Mouse (Mus musculus): ENCODE results near the gene Ypel4. TPM values are rescaled to one million over a fixed set of nuclear protein-coding genes. Genes with fewer than 3 reads are reported as not detected.

Ypel4 gene
- polyA plus RNA-seq, 1 experiment from 2014 or later, result 16.2 TPM

DNA sequence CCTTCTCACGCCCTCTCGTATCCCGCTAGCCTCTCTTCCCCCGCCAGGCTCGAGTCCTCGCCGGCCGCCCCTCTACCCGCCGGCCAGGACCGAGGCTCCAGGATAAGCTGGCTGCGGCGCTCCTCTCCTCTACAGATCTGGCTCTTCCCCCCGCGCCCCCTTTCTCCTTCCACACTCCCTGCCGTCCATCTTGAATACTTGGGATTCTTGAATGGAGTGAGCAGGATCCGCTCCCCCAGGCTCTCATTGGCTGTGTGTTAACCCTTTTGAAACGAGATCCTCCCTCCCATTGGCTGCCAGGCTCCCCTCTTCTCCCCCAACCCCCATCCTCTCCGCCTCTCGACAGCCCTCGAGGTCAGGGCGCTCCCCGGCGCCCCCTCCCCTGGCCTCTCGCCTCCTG lies 9.7 kb downstream of the Ypel4 start, which contains the start of gene Gm19426:
Gene Gm19426, minus strand, starts transcription at position 95 of the 400 bp plus-strand sequence.
- H3K4me2 ChIP-seq, result peak within 1 kb of the TSS; percentile 88
- ATAC-seq (ENCODE audit: low FRiP score), result peak; percentile 94
- WGBS, result under 1% methylated on average over 25 of the region's 25 CpGs
- H3K36me3 ChIP-seq, result no peaks in the 10 kb centered on the region
- no peaks in the 10 kb centered on the region for H3K27me3 ChIP-seq (replicated peaks)
- peaks cover 49% of the 10 kb centered on the region for H3K4me1 ChIP-seq
- peak within 1 kb of the TSS; percentile 90 for H3K4me3 ChIP-seq (replicated peaks)
- peak within 1 kb of the TSS; percentile 98 for H3K27ac ChIP-seq (replicated peaks)
- no peaks in the 10 kb centered on the region for H3K9me3 ChIP-seq (replicated peaks)
- H3K9ac ChIP-seq (replicated peaks), result peak within 1 kb of the TSS; percentile 97

DNA sequence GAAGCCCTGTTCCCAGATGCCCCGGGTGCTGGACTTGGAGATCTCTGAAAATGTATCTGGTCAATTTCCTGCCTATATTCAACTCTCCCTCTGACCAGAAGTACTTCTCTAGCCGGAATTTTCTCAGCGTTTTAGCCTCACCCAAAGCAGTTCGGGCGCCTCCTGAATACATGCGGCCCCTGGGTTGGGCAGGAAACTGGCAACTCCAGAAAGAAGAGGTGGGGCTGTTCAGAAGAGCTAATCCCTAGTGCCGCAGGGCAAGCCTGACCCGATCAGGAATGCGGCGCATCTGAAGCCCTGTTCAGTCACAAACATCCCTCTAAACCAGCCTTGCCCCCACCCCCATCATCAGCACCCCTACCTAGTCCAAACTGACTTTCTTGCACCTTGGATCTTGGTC lies 10.3 kb downstream of the Ypel4 start:
- whole genome bisulfite sequencing, result 3% methylated on average over 10 of the region's 10 CpGs
- ATAC-seq (ENCODE audit: low FRiP score), result peak; percentile 18
- H3K9ac ChIP-seq (replicated peaks), result peak overlapping the region; percentile 97
- H3K27ac ChIP-seq (replicated peaks), result peak overlapping the region; percentile 98
- no peaks in the 10 kb centered on the region for H3K9me3 ChIP-seq (replicated peaks)
- H3K4me2 ChIP-seq, result peak overlapping the region; percentile 88
- H3K36me3 ChIP-seq, result no peaks in the 10 kb centered on the region
- peaks cover 43% of the 10 kb centered on the region for H3K4me1 ChIP-seq
- no peaks in the 10 kb centered on the region for H3K27me3 ChIP-seq (replicated peaks)
- peak overlapping the region; percentile 90 for H3K4me3 ChIP-seq (replicated peaks)

DNA sequence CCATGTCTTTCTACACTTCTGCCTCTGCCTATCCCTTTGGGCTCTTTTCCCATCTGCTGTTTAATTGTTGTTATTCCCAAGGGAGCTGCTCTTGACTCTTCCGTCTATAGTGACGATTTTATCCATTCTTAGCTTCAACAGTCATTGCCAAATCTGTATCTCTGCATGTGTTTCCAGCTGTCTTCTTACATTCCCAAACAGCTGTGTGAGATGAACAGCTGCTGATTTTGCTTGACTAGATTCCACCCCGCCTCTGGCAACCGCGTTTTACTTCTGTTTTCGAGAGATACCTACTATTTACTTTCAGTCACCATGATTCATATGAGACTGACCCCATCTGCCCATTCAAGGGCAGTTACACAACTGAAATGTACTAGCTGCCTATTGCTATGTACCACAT lies 16.3 kb downstream of the Ypel4 start:
- Histone ChIP-seq H3K27me3 (replicated peaks) (no peaks in the 10 kb centered on the region), H3K36me3 (no peaks in the 10 kb centered on the region), H3K27ac (replicated peaks) (no peak overlapping the region), H3K9me3 (replicated peaks) (no peaks in the 10 kb centered on the region), H3K4me2 (no peak overlapping the region), H3K4me1 (no peaks in the 10 kb centered on the region), H3K4me3 (replicated peaks) (no peak overlapping the region), H3K9ac (replicated peaks) (no peak overlapping the region)
- WGBS, result 53% methylated on average over 6 of the region's 6 CpGs
- no peak for ATAC-seq (ENCODE audit: low FRiP score)

DNA sequence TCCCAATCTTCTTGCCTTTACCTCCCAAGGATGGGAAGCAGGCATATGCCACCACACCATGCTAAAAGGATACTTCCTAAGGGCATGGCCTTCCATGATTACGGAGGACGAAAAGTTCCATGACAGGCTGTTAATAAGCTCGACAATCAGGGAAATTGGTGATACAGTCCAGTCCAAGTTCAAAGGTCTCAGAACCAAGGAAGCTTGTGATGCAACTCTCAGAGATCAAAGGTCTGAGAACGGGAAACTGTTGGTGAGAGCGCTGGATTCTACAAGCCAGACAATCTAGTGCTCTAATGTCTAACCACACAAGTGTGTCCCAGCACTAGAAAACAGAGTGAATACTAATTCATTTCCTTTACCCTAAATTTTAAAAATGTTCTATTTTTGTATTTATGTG lies 22.4 kb downstream of the Ypel4 start:
- Histone ChIP-seq H3K27me3 (replicated peaks) (no peaks in the 10 kb centered on the region), H3K4me3 (replicated peaks) (no peak overlapping the region), H3K4me1 (no peaks in the 10 kb centered on the region), H3K9ac (replicated peaks) (no peak overlapping the region), H3K4me2 (no peak overlapping the region), H3K36me3 (no peaks in the 10 kb centered on the region), H3K9me3 (replicated peaks) (no peaks in the 10 kb centered on the region), H3K27ac (replicated peaks) (no peak overlapping the region)
- 88% methylated on average over 5 of the region's 5 CpGs for WGBS
- ATAC-seq (ENCODE audit: low FRiP score), result no peak

DNA sequence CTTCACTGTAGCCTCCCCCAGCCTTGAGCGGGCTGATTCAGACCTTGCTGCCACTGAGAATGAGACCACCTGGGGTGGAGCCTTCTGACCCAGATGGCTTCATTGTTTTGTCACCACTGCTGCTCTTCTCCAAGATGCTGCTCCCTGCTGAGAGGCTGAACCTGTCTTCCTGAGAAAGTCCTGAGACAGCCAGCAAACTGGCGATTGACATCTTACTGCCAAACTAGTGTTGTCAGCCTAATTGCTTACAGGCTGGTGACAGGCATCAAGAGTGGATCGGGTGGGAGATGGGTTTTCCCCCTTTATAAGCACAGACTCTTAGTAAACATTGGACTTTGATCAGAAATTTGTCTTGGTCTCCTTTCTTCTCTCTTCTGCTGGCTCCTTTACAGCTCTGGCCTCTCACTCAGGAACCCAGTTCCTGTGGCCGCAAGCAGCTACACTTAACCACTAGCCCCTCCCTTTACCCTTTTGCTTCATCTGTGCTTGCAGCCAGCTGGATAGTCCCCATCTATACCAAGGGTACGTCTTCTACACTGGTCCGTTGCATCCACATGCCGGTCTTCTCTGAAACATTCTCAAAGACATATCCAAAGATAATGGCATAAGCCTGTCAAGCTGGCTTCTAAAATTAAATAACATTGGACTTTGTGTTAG lies 23.3 kb downstream of the Ypel4 start:
- H3K27ac ChIP-seq (replicated peaks), result no peak overlapping the region
- H3K4me1 ChIP-seq, result no peaks in the 10 kb centered on the region
- no peaks in the 10 kb centered on the region for H3K9me3 ChIP-seq (replicated peaks)
- H3K36me3 ChIP-seq, result no peaks in the 10 kb centered on the region
- H3K4me2 ChIP-seq, result no peak overlapping the region
- no peak for ATAC-seq (ENCODE audit: low FRiP score)
- WGBS, result 60% methylated on average over 7 of the region's 7 CpGs
- H3K27me3 ChIP-seq (replicated peaks), result no peaks in the 10 kb centered on the region
- no peak overlapping the region for H3K9ac ChIP-seq (replicated peaks)
- no peak overlapping the region for H3K4me3 ChIP-seq (replicated peaks)

DNA sequence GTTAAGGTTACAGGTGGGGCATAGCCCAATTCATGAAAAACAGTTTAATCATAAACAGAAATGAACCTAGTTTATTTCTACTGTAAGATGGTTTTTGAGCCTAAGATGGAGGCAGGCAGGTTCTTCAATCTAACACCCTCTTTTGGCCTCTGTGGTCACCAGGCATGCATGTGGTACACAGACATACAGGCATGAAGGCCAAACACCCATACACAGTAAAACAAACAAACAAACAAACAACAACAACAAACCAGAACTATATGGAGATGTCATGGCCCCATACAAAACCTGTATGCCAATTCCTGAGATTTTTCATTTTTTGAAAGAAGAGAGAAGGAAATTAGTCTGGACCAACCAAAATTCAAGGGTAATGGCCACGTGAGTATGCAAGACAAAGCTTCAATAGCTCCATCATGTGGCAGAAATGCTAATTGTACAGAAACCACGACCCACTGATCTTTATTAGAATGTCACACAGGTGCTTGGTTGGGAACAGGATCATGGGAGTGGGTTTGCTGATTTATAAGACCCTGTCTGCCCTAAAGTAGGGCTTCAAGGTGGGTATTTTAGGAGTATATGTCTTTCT lies 24.8 kb downstream of the Ypel4 start:
- Histone ChIP-seq H3K4me2 (no peak overlapping the region), H3K27me3 (replicated peaks) (no peaks in the 10 kb centered on the region), H3K9me3 (replicated peaks) (no peaks in the 10 kb centered on the region), H3K36me3 (no peaks in the 10 kb centered on the region), H3K27ac (replicated peaks) (no peak overlapping the region), H3K4me3 (replicated peaks) (no peak overlapping the region), H3K4me1 (no peaks in the 10 kb centered on the region), H3K9ac (replicated peaks) (no peak overlapping the region)
- ATAC-seq (ENCODE audit: low FRiP score), result peak; percentile 24; the same call in 1 of the 2 replicates
- 0% methylated on average over 2 of the region's 2 CpGs for WGBS

DNA sequence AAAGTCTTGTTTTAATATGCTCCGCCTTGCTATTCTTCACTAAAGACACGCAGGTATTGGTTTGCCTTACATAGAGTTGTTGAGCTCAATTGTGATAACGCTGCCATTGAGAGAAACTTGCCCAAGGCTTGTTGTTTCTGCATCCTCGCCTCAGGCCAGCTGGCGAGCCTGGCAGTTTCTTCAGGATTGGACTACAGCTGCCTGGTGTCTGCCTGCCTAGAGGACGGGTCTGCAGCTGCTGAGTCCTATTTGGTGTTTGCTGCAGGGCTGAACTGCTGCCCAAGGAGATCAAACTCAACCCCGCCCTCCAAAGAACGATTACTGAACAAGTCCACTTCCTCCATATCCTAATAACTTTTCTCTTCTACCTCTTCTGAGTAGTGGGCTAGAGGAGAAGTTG lies 26.9 kb downstream of the Ypel4 start:
- ATAC-seq (ENCODE audit: low FRiP score), result no peak
- Histone ChIP-seq H3K27ac (replicated peaks) (no peak overlapping the region), H3K4me1 (no peaks in the 10 kb centered on the region), H3K9me3 (replicated peaks) (no peaks in the 10 kb centered on the region), H3K9ac (replicated peaks) (no peak overlapping the region), H3K27me3 (replicated peaks) (no peaks in the 10 kb centered on the region), H3K4me2 (no peak overlapping the region), H3K4me3 (replicated peaks) (no peak overlapping the region), H3K36me3 (no peaks in the 10 kb centered on the region)
- WGBS, result 72% methylated on average over 8 of the region's 8 CpGs

DNA sequence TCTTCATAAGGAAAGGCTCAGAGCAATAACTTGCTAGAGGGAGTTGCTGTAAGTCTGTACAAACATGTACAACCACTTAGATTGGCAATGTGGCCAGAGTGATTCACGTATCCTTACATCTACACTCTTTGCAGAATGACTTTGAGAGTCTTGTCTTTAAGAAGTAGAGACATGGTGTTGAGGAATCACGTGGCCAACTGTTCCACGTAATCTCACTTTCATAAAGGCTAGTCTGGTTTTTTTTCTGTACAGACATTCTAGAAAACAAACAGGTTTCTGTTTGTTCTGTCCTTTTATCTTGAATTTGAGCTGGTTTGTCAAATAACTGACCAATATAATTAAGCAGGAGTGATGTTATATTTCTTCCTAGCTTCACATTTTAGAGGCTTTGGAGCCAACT lies 27.5 kb downstream of the Ypel4 start:
- no peak overlapping the region for H3K27ac ChIP-seq (replicated peaks)
- H3K4me1 ChIP-seq, result no peaks in the 10 kb centered on the region
- no peak overlapping the region for H3K4me3 ChIP-seq (replicated peaks)
- WGBS, result 91% methylated on average over 3 of the region's 3 CpGs
- no peaks in the 10 kb centered on the region for H3K27me3 ChIP-seq (replicated peaks)
- no peak for ATAC-seq (ENCODE audit: low FRiP score)
- H3K9ac ChIP-seq (replicated peaks), result no peak overlapping the region
- H3K4me2 ChIP-seq, result no peak overlapping the region
- no peaks in the 10 kb centered on the region for H3K36me3 ChIP-seq
- no peaks in the 10 kb centered on the region for H3K9me3 ChIP-seq (replicated peaks)

DNA sequence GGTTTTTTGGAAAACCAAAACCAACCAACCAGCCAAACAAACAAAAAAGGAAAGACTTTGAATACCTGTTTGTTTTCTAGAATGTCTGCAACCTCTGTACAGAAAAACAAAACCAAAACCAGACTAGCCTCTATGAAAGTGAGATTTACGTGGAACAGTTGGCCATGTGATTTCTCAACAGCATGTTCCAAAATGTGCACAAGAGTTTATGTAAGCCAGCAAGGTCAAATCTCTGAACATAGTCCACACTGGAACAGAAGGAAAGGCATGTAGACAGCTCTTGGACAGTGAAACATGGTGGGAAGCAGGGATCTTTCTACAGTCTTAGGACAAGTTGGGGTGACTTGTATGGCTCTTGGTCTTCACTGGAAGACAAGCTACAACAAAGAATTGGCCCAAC lies 28.0 kb downstream of the Ypel4 start:
- Histone ChIP-seq H3K27ac (replicated peaks) (no peak overlapping the region), H3K4me2 (no peak overlapping the region), H3K9ac (replicated peaks) (no peak overlapping the region), H3K4me3 (replicated peaks) (no peak overlapping the region), H3K36me3 (no peaks in the 10 kb centered on the region), H3K9me3 (replicated peaks) (no peaks in the 10 kb centered on the region), H3K4me1 (no peaks in the 10 kb centered on the region), H3K27me3 (replicated peaks) (no peaks in the 10 kb centered on the region)
- WGBS, result 95% methylated on average over 1 of the region's 1 CpGs
- ATAC-seq (ENCODE audit: low FRiP score), result no peak

DNA sequence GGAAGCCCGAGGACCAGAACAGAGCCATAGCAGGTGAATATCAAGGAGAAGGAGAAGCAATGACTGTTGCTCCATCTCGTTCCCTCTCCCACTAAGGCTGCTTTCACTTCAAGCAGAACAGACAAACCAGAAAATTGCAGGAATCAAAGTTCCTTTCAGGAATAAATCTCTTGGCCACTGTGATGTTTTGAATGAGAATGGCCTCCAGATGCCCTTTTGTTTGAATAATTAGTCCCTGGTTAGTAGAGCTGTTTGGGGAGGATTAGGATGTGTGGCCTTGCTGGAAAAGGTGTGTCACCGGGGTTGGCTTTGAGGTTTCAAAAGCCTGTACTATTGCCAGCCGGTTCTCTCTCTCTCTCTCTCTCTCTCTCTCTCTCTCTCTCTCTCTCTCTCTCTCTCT lies 28.4 kb downstream of the Ypel4 start:
- WGBS, result 41% methylated on average over 4 of the region's 4 CpGs
- Histone ChIP-seq H3K4me1 (no peaks in the 10 kb centered on the region), H3K4me2 (no peak overlapping the region), H3K36me3 (no peaks in the 10 kb centered on the region), H3K4me3 (replicated peaks) (no peak overlapping the region), H3K27ac (replicated peaks) (no peak overlapping the region), H3K9ac (replicated peaks) (no peak overlapping the region), H3K9me3 (replicated peaks) (no peaks in the 10 kb centered on the region), H3K27me3 (replicated peaks) (no peaks in the 10 kb centered on the region)
- ATAC-seq (ENCODE audit: low FRiP score), result no peak

DNA sequence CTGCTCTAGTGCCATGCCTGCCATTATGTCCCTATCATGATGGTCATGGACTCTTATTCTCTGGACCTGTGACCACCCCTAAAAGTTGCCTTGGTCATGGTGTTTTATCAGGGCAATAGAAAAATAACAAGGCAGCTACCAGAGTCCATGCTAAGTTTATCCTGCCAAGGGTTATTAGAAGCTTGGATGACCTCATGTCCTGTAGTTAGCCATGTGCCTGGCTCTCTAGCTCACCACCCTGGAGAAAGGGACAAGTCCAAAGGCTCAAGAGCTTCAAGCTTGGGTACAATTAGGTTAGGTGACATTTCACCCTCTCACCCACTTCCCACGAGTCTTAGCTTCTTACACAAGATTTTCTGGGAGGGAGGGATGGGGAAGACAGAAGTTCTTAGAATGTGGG lies 29.0 kb downstream of the Ypel4 start:
- H3K27me3 ChIP-seq (replicated peaks), result no peaks in the 10 kb centered on the region

DNA sequence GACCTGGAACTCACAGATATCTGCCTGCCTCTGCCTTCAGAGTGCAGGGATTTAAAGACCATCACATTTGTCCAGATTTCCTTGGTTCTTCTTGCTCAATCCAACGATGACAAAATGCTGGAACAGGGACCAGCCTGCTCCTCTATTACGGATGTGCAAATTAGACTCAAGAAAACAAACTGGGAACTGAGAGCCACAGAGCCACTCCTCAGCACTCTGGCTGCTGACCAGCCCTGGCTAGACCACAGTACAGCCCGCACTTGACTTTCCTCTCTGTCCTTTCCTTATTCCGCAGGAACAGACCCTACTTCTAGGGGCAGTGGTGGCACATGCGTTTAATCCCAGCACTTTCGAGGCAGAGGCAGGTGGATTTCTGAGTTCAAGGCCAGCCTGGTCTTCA lies 36.6 kb downstream of the Ypel4 start:
- no peaks in the 10 kb centered on the region for H3K27me3 ChIP-seq (replicated peaks)
- no peak overlapping the region for H3K4me3 ChIP-seq (replicated peaks)
- no peak overlapping the region for H3K9ac ChIP-seq (replicated peaks)
- no peak overlapping the region for H3K27ac ChIP-seq (replicated peaks)
- H3K4me1 ChIP-seq, result peaks cover 10% of the 10 kb centered on the region
- no peak for ATAC-seq (ENCODE audit: low FRiP score)
- no peak overlapping the region for H3K4me2 ChIP-seq
- 81% methylated on average over 6 of the region's 6 CpGs for WGBS
- H3K9me3 ChIP-seq (replicated peaks), result no peaks in the 10 kb centered on the region
- H3K36me3 ChIP-seq, result no peaks in the 10 kb centered on the region

More for the DNA sequence above, 29.0 kb downstream of the Ypel4 start:
- Histone ChIP-seq H3K9me3 (replicated peaks) (no peaks in the 10 kb centered on the region), H3K9ac (replicated peaks) (no peak overlapping the region), H3K4me2 (no peak overlapping the region), H3K36me3 (no peaks in the 10 kb centered on the region), H3K4me1 (no peaks in the 10 kb centered on the region), H3K4me3 (replicated peaks) (no peak overlapping the region), H3K27ac (replicated peaks) (no peak overlapping the region)
- no peak for ATAC-seq (ENCODE audit: low FRiP score)
- WGBS, result 53% methylated on average over 1 of the region's 1 CpGs
